Mouse (Mus musculus) bone marrow macrophage, adult 2 months (primary cell): ENCODE measurements around the gene Trpv5.

ENCODE experiments used
- CTCF ChIP-seq: IDR thresholded peaks from 2 replicates; pipeline ENCODE4 v1.5.1; 2012; ENCODE audit warnings: low read depth, mild to moderate bottlenecking, low read length, moderate library complexity
- POLR2A ChIP-seq: IDR thresholded peaks from 2 replicates; pipeline ENCODE4 v1.6.1; 2012; ENCODE audit warnings: mild to moderate bottlenecking, low read depth, low read length, borderline replicate concordance

DNA sequence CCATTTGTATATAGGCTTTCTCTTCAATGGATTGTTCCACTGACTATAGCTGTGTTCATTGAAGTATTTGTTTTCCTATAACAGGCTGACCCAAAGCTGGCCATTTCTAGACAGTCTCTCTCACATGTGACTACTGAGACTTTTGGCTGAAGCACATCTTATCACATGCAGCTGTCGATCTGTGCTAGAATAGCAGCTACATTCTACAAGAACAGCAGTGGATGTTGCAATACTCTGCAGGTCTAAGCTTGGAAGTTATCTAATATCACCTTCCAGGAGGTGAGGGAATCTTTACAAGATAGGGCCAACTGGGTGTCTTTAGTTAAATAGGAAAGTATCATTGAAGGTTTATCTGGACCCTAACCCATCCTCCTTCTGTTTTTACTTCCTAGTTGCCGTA is 40.9 kb upstream of the Trpv5 start:
- TF ChIP-seq CTCF: no peak
- no peak for TF ChIP-seq POLR2A
